Comparison of ENCODE assay signal across 15 mouse cellular contexts in the genomic region with DNA sequence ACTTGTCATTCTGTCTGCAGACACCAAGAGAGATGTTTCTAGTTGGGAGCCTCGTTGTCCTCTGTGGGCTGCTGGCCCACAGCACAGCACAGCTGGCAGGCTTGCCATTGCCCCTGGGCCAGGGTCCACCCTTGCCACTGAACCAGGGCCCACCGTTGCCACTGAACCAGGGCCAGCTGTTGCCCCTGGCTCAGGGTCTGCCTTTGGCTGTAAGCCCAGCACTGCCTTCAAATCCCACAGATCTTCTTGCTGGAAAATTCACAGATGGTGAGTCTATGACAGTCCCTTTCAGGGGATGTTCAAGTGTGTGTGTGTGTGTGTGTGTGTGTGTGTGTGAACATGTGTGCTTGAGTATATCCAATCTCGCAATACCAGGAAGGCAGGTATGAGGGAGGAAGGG. TPM values are rescaled to one million over a fixed set of nuclear protein-coding genes. Genes with fewer than 3 reads are reported as not detected.
DNase-seq lines count a peak whose midpoint lies in the region.
"Had no signal": no experiment of that assay in that cellular context is flagged by ENCODE, and none has a peak within 500 bp of the region (broad histone marks: within the 10 kb centered on the region; RNA-seq: fewer than 3 reads in every experiment).

No protein-coding gene starts in this region.

- DNase-seq in heart, adult 11 months, result peak; percentile 37
- no peak for DNase-seq in heart, adult 8-10 months (ENCODE audit: low spot score)
- peak; percentile 4 to 33 for DNase-seq in layer of hippocampus, postnatal 14 days (ENCODE audit: low spot score in 2 of 2)
- DNase-seq in layer of hippocampus, adult 9-11 months, result no peak
- DNase-seq in retina, postnatal 1 day, result peak; percentile 3
- no peak for DNase-seq in retina, embryonic 14.5 days (ENCODE audit: low spot score)
- DNase-seq in kidney, postnatal 4 days, result no peak
- DNase-seq: adrenal gland, postnatal 14 days; cerebellum, adult 8-10 months; kidney, adult 18-20 months; kidney, postnatal 10 days; layer of hippocampus, postnatal 36 days; lung, adult 18-20 months had no signal

RNA-seq across cellular contexts. Expression of a gene that starts 1.1 kb away (rescaled TPM):
- total RNA-seq in heart, adult 8-10 months (2022), result 10 to 100 TPM in 1 of 4 experiments, not detected in 3; 56.2 TPM
- total RNA-seq in layer of hippocampus, postnatal 14 days (2021), result not detected
- total RNA-seq: adrenal gland, postnatal 14 days; granulocyte monocyte progenitor cell, adult 5-6 weeks; layer of hippocampus, postnatal 36 days; megakaryocyte-erythroid progenitor cell, adult 5-6 weeks had no signal

RNA-seq across cellular contexts. Expression of a gene that starts 13.6 kb away (rescaled TPM):
- not detected for total RNA-seq in heart, adult 8-10 months (2022)
- not detected for total RNA-seq in layer of hippocampus, postnatal 14 days (2021)
- total RNA-seq: adrenal gland, postnatal 14 days; granulocyte monocyte progenitor cell, adult 5-6 weeks; layer of hippocampus, postnatal 36 days; megakaryocyte-erythroid progenitor cell, adult 5-6 weeks had no signal

RNA-seq across cellular contexts. Expression of a gene that starts 18.7 kb away (rescaled TPM):
- not detected for total RNA-seq in heart, adult 8-10 months (2022)
- total RNA-seq in layer of hippocampus, postnatal 14 days (2021), result not detected
- total RNA-seq: adrenal gland, postnatal 14 days; granulocyte monocyte progenitor cell, adult 5-6 weeks; layer of hippocampus, postnatal 36 days; megakaryocyte-erythroid progenitor cell, adult 5-6 weeks had no signal

RNA-seq across cellular contexts. Expression of a gene that starts 46.9 kb away (rescaled TPM):
- under 1 TPM in 2 of 4 experiments, not detected in 2; 0.16 to 0.55 TPM for total RNA-seq in heart, adult 8-10 months (2022)
- total RNA-seq in layer of hippocampus, postnatal 14 days (2021), result under 1 TPM; 0.48 to 0.71 TPM
- total RNA-seq: adrenal gland, postnatal 14 days; granulocyte monocyte progenitor cell, adult 5-6 weeks; megakaryocyte-erythroid progenitor cell, adult 5-6 weeks had no signal

Comparison
In these comparisons a context has a peak if more than half of its experiments do, and no peak if none do; other contexts are left out.
1. DNase-seq: peak in heart, adult 11 months (single experiment), layer of hippocampus, postnatal 14 days (2 of 2) and retina, postnatal 1 day (single experiment); none in heart, adult 8-10 months (single experiment), layer of hippocampus, adult 9-11 months (single experiment), retina, embryonic 14.5 days (single experiment) and kidney, postnatal 4 days (0 of 2).